In the genomic region with DNA sequence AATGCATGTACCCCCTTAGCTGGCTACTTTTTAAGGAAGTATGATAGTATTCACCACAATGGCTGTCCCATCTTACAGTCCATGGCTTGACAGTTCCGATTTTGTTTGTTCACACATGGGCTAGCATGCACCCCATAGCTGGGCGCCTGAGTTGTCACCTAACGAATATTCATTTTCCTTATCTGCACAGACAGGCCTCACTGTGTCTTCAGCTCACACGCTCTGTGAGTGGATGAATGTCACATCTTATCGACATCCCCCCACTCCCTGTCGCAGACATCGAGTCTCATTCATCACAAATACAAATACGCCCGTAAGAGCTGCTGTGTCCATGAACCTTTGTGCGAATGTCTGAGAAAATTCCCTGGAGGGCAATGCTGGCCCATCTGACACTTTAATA, we compare ENCODE assay signal across 1 mouse cellular context.
A peak's percentile ranks its signal among the peaks of the same experiment; 100 is the strongest.
TF ChIP-seq lines count a peak whose summit lies in the region.

No protein-coding gene starts in this region.

TF ChIP-seq in MEL, 35 proteins besides CTCF, POLR2A, EP300 and RAD21 (continued from another document):
- TF ChIP-seq MAFK (IDR thresholded peaks at IDR 0.05; ENCODE audit: borderline replicate concordance, low read depth, low read length): no peak
- TF ChIP-seq HCFC1 (IDR thresholded peaks at IDR 0.05; ENCODE audit: low read depth, low read length): no peak
- peak; percentile 83 for TF ChIP-seq TAL1 (IDR thresholded peaks at IDR 0.05; ENCODE audit: low read length)
- no peak for TF ChIP-seq POLR2AphosphoS2 (IDR thresholded peaks at IDR 0.05; ENCODE audit: low read length)
- TF ChIP-seq MAZ (IDR thresholded peaks at IDR 0.05; ENCODE audit: low read depth, low read length): no peak
- no peak for TF ChIP-seq KAT2A (conservative IDR thresholded peaks at IDR 0.05; ENCODE audit: low read depth, low read length)
- TF ChIP-seq SMC3 (IDR thresholded peaks at IDR 0.05; ENCODE audit: low read depth, low read length): no peak
- 0 out of 2 replicates have a peak, but pooled peaks have one; percentile 19 for TF ChIP-seq TBP (IDR thresholded peaks at IDR 0.05; ENCODE audit: low read depth, low read length)
- TF ChIP-seq MYC (IDR thresholded peaks at IDR 0.05; ENCODE audit: low read depth, low read length): no peak; the same call in 1 of the 2 replicates
- no peak for TF ChIP-seq BHLHE40 (IDR thresholded peaks at IDR 0.05; ENCODE audit: borderline replicate concordance, low read depth, low read length)
- peak; percentile 46; the same call in 1 of the 2 replicates for TF ChIP-seq MYB (IDR thresholded peaks at IDR 0.05; ENCODE audit: low read depth, low read length)
- no peak for TF ChIP-seq ZKSCAN1 (IDR thresholded peaks at IDR 0.05; ENCODE audit: low read depth, low read length)
- no peak for TF ChIP-seq CHD2 (IDR thresholded peaks at IDR 0.05; ENCODE audit: low read length)
- peak; percentile 54 for TF ChIP-seq ETS1 (IDR thresholded peaks at IDR 0.05; ENCODE audit: low read depth, low read length)
- TF ChIP-seq ZNF384 (IDR thresholded peaks at IDR 0.05; ENCODE audit: low read depth, low read length): no peak
- TF ChIP-seq MAX (IDR thresholded peaks at IDR 0.05; ENCODE audit: low read length): peak; percentile 72
- no peak for TF ChIP-seq ZC3H11A (IDR thresholded peaks at IDR 0.05; ENCODE audit: low read depth, low read length)
- TF ChIP-seq NRF1 (IDR thresholded peaks at IDR 0.05; ENCODE audit: insufficient read depth, low read depth, low read length, poor library complexity, severe bottlenecking): no peak
- TF ChIP-seq GATA1 (IDR thresholded peaks at IDR 0.05; ENCODE audit: low read depth, low read length): peak; percentile 92
- TF ChIP-seq ZMIZ1 (IDR thresholded peaks at IDR 0.05; ENCODE audit: low read depth, low read length): no peak
- TF ChIP-seq JUND (IDR thresholded peaks at IDR 0.05; ENCODE audit: low read depth, low read length): no peak
- no peak for TF ChIP-seq E2F4 (IDR thresholded peaks at IDR 0.05; ENCODE audit: borderline replicate concordance, low read depth, low read length)
- TF ChIP-seq USF2 (IDR thresholded peaks at IDR 0.05; ENCODE audit: borderline replicate concordance in 1 of 2, insufficient read depth in 1 of 2, low read depth in 1 of 2, low read length in 2 of 2): no peak
TF ChIP-seq in MEL: peak in this region for 9.
